Mouse (Mus musculus): ENCODE measurements at regions not wholly inside any gene's neighbourhood (a gene's known extent, or its start where the extent isn't known, plus 50 kb on each side); places are given as distances from the start of the nearest gene placed in this dataset.
A peak's percentile ranks its signal among the peaks of the same experiment; 100 is the strongest.

- no peak overlapping the region for H3K27ac ChIP-seq (ENCODE audit: insufficient read depth, low read depth, low read length)
- TF ChIP-seq CTCF (IDR thresholded peaks at IDR 0.05; ENCODE audit: low read depth, low read length): no peak
- TF ChIP-seq POLR2A (IDR thresholded peaks at IDR 0.05; ENCODE audit: borderline replicate concordance, low read depth, low read length): no peak
- no peak overlapping the region for H3K4me3 ChIP-seq (ENCODE audit: insufficient read depth, low read length)
- H3K4me1 ChIP-seq (ENCODE audit: control insufficient read depth, insufficient read depth, low read length): no peaks in the 10 kb centered on the region
These were observed 59.4 kb upstream of the Nova1 start for GRCm38 (mm10) chr12:46878164-46878563.

- Histone ChIP-seq H3K4me1 (ENCODE audit: control insufficient read depth, insufficient read depth, low read length) (peaks cover 4% of the 10 kb centered on the region), H3K27ac (ENCODE audit: insufficient read depth, low read depth, low read length) (peak overlapping the region; percentile 50), H3K4me3 (ENCODE audit: insufficient read depth, low read length) (no peak overlapping the region)
- TF ChIP-seq CTCF (IDR thresholded peaks at IDR 0.05; ENCODE audit: low read depth, low read length) (no peak), POLR2A (IDR thresholded peaks at IDR 0.05; ENCODE audit: borderline replicate concordance, low read depth, low read length) (no peak)
These were observed 51.4 kb upstream of the Nova1 start for GRCm38 (mm10) chr12:46870130-46870529.
